Mouse (Mus musculus) heart, postnatal 0 days (tissue): Measurements from ENCODE around the gene Gpr65. TPM values are rescaled to one million over a fixed set of nuclear protein-coding genes. Genes with fewer than 3 reads are reported as not detected.

Experiments
- ATAC-seq: fragments of 200-750 bp; cut with Nextera tagmentation; 2 replicates; pipeline ENCODE4 v1.8.0; 2017; ENCODE audit warnings: low read depth, moderate number of reproducible peaks, moderate library complexity; ENCODE audit not compliant: insufficient read depth
- DNase-seq: peaks from one replicate; pipeline ENCODE4 v3.0.0-alpha.2; 2016; ENCODE audit warnings: low spot score
- H3K27ac ChIP-seq: fragments of 300-500 bp; sonication (generic); 2 replicates; pipeline ENCODE4 v1.5.1; 2014; ENCODE audit warnings: low read depth, mild to moderate bottlenecking
- H3K27me3 ChIP-seq: fragments of 300-500 bp; sonication (generic); 2 replicates; pipeline ENCODE4 v1.6.1; 2014; ENCODE audit warnings: low read length, mixed read lengths; ENCODE audit not compliant: control insufficient read depth, insufficient read depth
- H3K36me3 ChIP-seq: fragments of 300-500 bp; sonication (generic); replicated peaks from 2 replicates; pipeline ENCODE4 v1.6.1; 2014; ENCODE audit warnings: low read length, mixed read lengths; ENCODE audit not compliant: control insufficient read depth, insufficient read depth
- H3K4me1 ChIP-seq: fragments of 300-500 bp; sonication (generic); 2 replicates; pipeline ENCODE4 v1.6.1; 2014; ENCODE audit warnings: antibody characterized with exemption; ENCODE audit not compliant: control insufficient read depth, insufficient read depth
- H3K4me2 ChIP-seq: fragments of 300-500 bp; sonication (generic); 2 replicates; pipeline ENCODE4 v1.6.1; 2014; ENCODE audit warnings: low read depth, mild to moderate bottlenecking, low read length, moderate library complexity
- H3K4me3 ChIP-seq: fragments of 300-500 bp; sonication (generic); 2 replicates; pipeline ENCODE4 v1.5.1; 2014; ENCODE audit warnings: low read depth, low read length
- H3K9ac ChIP-seq: fragments of 300-500 bp; sonication (generic); replicated peaks from 2 replicates; pipeline ENCODE4 v1.6.1; 2014; ENCODE audit warnings: low read depth, low read length, mixed read lengths
- H3K9me3 ChIP-seq: fragments of 300-500 bp; sonication (generic); replicated peaks from 2 replicates; pipeline ENCODE4 v1.6.1; 2016; ENCODE audit warnings: low read length; ENCODE audit not compliant: control insufficient read depth
- CTCF ChIP-seq: IDR thresholded peaks from 2 replicates; pipeline ENCODE4 v1.5.1; 2016; ENCODE audit warnings: antibody characterized with exemption, control low read depth, low read depth
- EP300 ChIP-seq: IDR thresholded peaks from 2 replicates; pipeline ENCODE4 v1.6.1; 2016; ENCODE audit warnings: antibody characterized with exemption, low read depth
- WGBS: fragments of 180-500 bp; shearing (Covaris S2); extraction: QIAGEN DNeasy Blood & Tissue Kit; methylation state at CpG from one replicate; pipeline ENCODE4 v1.1.7; 2014; 5-methylcytosine and 5-hydroxymethylcytosine counted together
- polyA plus RNA-seq: library from polyadenylated mRNA; unstranded; fragments of >200 nt; fragmentation: Nextera tagmentation; extraction: Ambion mirVana; gene quantifications from 2 replicates; pipeline ENCODE4 v1.2.1, GENCODE M21; 2015
- total RNA-seq: library from RNA; depleted of rRNA; stranded (reverse); fragments of >200 nt; gene quantifications from 2 replicates; pipeline ENCODE4 v1.2.3, GENCODE M21; 2014; ENCODE audit warnings: low replicate concordance

Gene Gpr65
- total and polyA plus RNA-seq, 2 experiments from 2014 or later = 0.92 to 1.1 TPM

- Histone ChIP-seq H3K4me2 (no peak overlapping the region), H3K9ac (no peak overlapping the region), H3K27ac (no peak overlapping the region), H3K9me3 (no peaks in the 10 kb centered on the region), H3K4me1 (no peaks in the 10 kb centered on the region), H3K4me3 (no peak overlapping the region), H3K36me3 (no peaks in the 10 kb centered on the region), H3K27me3 (no peaks in the 10 kb centered on the region)
- TF ChIP-seq EP300 = no peak
- no peak for TF ChIP-seq CTCF
- DNase-seq (no peak), ATAC-seq (no peak)
- 100% methylated on average over 1 of the region's 1 CpGs for WGBS
These were observed 34.6 kb downstream of the Gpr65 start for GRCm38 (mm10) chr12:98303013-98303412.

- TF ChIP-seq EP300 (no peak), CTCF (no peak)
- Histone ChIP-seq H3K9me3 (no peaks in the 10 kb centered on the region), H3K27ac (no peak overlapping the region), H3K4me3 (no peak overlapping the region), H3K4me1 (no peaks in the 10 kb centered on the region), H3K27me3 (no peaks in the 10 kb centered on the region), H3K36me3 (no peaks in the 10 kb centered on the region), H3K4me2 (no peak overlapping the region), H3K9ac (no peak overlapping the region)
- DNase-seq (no peak), ATAC-seq (no peak)
- WGBS = 77% methylated on average over 7 of the region's 7 CpGs
These were observed 38.9 kb downstream of the Gpr65 start for GRCm38 (mm10) chr12:98307179-98307915.

- H3K4me1 ChIP-seq = no peaks in the 10 kb centered on the region
- no peaks in the 10 kb centered on the region for H3K36me3 ChIP-seq
- no peaks in the 10 kb centered on the region for H3K9me3 ChIP-seq
- no peak overlapping the region for H3K4me2 ChIP-seq
- no peak overlapping the region for H3K27ac ChIP-seq
- no peaks in the 10 kb centered on the region for H3K27me3 ChIP-seq
- no peak for DNase-seq
- no peak overlapping the region for H3K4me3 ChIP-seq
- 84% methylated on average over 7 of the region's 7 CpGs for WGBS
- H3K9ac ChIP-seq = no peak overlapping the region
- ATAC-seq = no peak
- no peak for TF ChIP-seq CTCF
- TF ChIP-seq EP300 = no peak
These were observed 43.1 kb downstream of the Gpr65 start for GRCm38 (mm10) chr12:98311376-98312083.

GRCm38 (mm10) chr12:98315924-98316323 is 47.5 kb downstream of the Gpr65 start:
- 75% methylated on average over 5 of the region's 5 CpGs for WGBS
- Histone ChIP-seq H3K9ac (no peak overlapping the region), H3K27ac (no peak overlapping the region), H3K36me3 (no peaks in the 10 kb centered on the region), H3K9me3 (no peaks in the 10 kb centered on the region), H3K4me3 (no peak overlapping the region), H3K4me1 (no peaks in the 10 kb centered on the region), H3K27me3 (no peaks in the 10 kb centered on the region), H3K4me2 (no peak overlapping the region)
- no peak for TF ChIP-seq CTCF
- no peak for DNase-seq
- no peak for ATAC-seq

GRCm38 (mm10) chr12:98317718-98318340 is 49.4 kb downstream of the Gpr65 start:
- TF ChIP-seq EP300 (no peak), CTCF (no peak)
- DNase-seq = no peak
- no peaks in the 10 kb centered on the region for H3K36me3 ChIP-seq
- H3K9ac ChIP-seq = no peak overlapping the region
- 72% methylated on average over 8 of the region's 8 CpGs for WGBS
- H3K4me1 ChIP-seq = no peaks in the 10 kb centered on the region
- H3K27ac ChIP-seq = no peak overlapping the region
- H3K4me2 ChIP-seq = no peak overlapping the region
- H3K4me3 ChIP-seq = no peak overlapping the region
- no peaks in the 10 kb centered on the region for H3K27me3 ChIP-seq
- no peaks in the 10 kb centered on the region for H3K9me3 ChIP-seq
- no peak for ATAC-seq
